Mouse (Mus musculus): ENCODE measurements around the gene Uqcc1.
"Not testable (repeated sequence)": the region's sequence is repeated elsewhere in the genome, so short reads cannot be mapped to it uniquely, and the experiment has no call there.

Gene Uqcc1

GRCm38 (mm10) chr2:155862573-155863300, 67.4 kb downstream of the Uqcc1 start:
- no peak for DNase-seq (ENCODE audit: low read depth, low spot score)

- DNase-seq (ENCODE audit: low read depth, low spot score): no peak
These were observed 68.5 kb downstream of the Uqcc1 start for GRCm38 (mm10) chr2:155861581-155861980.

GRCm38 (mm10) chr2:155860102-155860501, 70.0 kb downstream of the Uqcc1 start:
- DNase-seq (ENCODE audit: low read depth, low spot score): no peak

- no peak for DNase-seq (ENCODE audit: low read depth, low spot score)
These were observed 77.6 kb downstream of the Uqcc1 start for GRCm38 (mm10) chr2:155852536-155852935.

GRCm38 (mm10) chr2:155850120-155850519, 80.0 kb downstream of the Uqcc1 start:
- DNase-seq (ENCODE audit: low read depth, low spot score): peak; percentile 36

- DNase-seq (ENCODE audit: low read depth, low spot score): peak; percentile 32
These were observed 80.6 kb downstream of the Uqcc1 start for GRCm38 (mm10) chr2:155849464-155849863.

GRCm38 (mm10) chr2:155848291-155848690, 81.8 kb downstream of the Uqcc1 start:
- peak; percentile 88 for DNase-seq (ENCODE audit: low read depth, low spot score)

- no peak for DNase-seq (ENCODE audit: low read depth, low spot score)
These were observed 83.2 kb downstream of the Uqcc1 start for GRCm38 (mm10) chr2:155846930-155847329.

- DNase-seq (ENCODE audit: low read depth, low spot score): no peak
These were observed 91.1 kb downstream of the Uqcc1 start for GRCm38 (mm10) chr2:155838961-155839360.

- DNase-seq (ENCODE audit: low read depth, low spot score): no peak
These were observed 92.1 kb downstream of the Uqcc1 start for GRCm38 (mm10) chr2:155837961-155838360.

GRCm38 (mm10) chr2:155834732-155835131, 95.4 kb downstream of the Uqcc1 start, which contains the start of gene Fam83c:
TSS of gene Fam83c (minus strand) at chr2:155834854.
- DNase-seq (ENCODE audit: low read depth, low spot score): no peak

GRCm38 (mm10) chr2:155832087-155832486, 98.0 kb downstream of the Uqcc1 start:
- not testable (repeated sequence) for DNase-seq (ENCODE audit: low read depth, low spot score)

- DNase-seq (ENCODE audit: low read depth, low spot score): peak; percentile 47
These were observed 98.8 kb downstream of the Uqcc1 start for GRCm38 (mm10) chr2:155831302-155831701.

GRCm38 (mm10) chr2:155830841-155831240, 99.3 kb downstream of the Uqcc1 start:
- no peak for DNase-seq (ENCODE audit: low read depth, low spot score)

- DNase-seq (ENCODE audit: low read depth, low spot score): peak; percentile 94
These were observed 103.3 kb downstream of the Uqcc1 start, which contains the start of gene Eif6 for GRCm38 (mm10) chr2:155826630-155827424. TSS of gene Eif6 (minus strand) at chr2:155826925.

- no peak for DNase-seq (ENCODE audit: low read depth, low spot score)
These were observed 104.0 kb downstream of the Uqcc1 start for GRCm38 (mm10) chr2:155825904-155826629.

GRCm38 (mm10) chr2:155823722-155824121, 106.4 kb downstream of the Uqcc1 start:
- no peak for DNase-seq (ENCODE audit: low read depth, low spot score)

- no peak for DNase-seq (ENCODE audit: low read depth, low spot score)
These were observed 109.3 kb downstream of the Uqcc1 start for GRCm38 (mm10) chr2:155820779-155821178.

GRCm38 (mm10) chr2:155819449-155820251, 110.5 kb downstream of the Uqcc1 start:
- DNase-seq (ENCODE audit: low read depth, low spot score): no peak

- no peak for DNase-seq (ENCODE audit: low read depth, low spot score)
These were observed 110.9 kb downstream of the Uqcc1 start, which contains the start of gene BC029722 for GRCm38 (mm10) chr2:155819392-155819448. TSS of gene BC029722 (minus strand) at chr2:155819426.

- DNase-seq (ENCODE audit: low read depth, low spot score): peak; percentile 92
These were observed 111.3 kb downstream of the Uqcc1 start for GRCm38 (mm10) chr2:155818596-155819391.

Measured in R1 (cell line).